Mouse (Mus musculus) neural tube, embryonic 11.5 days (tissue): ENCODE measurements around the gene Fam92b. TPM values are rescaled to one million over a fixed set of nuclear protein-coding genes. Genes with fewer than 3 reads are reported as not detected.

Experiments used
- ATAC-seq: fragments of 200-750 bp; cut with Nextera tagmentation; 2 replicates; pipeline ENCODE4 v1.8.0; 2017; ENCODE audit warnings: moderate number of reproducible peaks, mild to moderate bottlenecking, moderate TSS enrichment, moderate library complexity; ENCODE audit not compliant: insufficient read depth, low FRiP score, low TSS enrichment
- DNase-seq: peaks from one replicate; pipeline ENCODE4 v3.0.0-alpha.2; 2015; ENCODE audit warnings: low spot score
- H3K27ac ChIP-seq: fragments of 300-500 bp; sonication (generic); 2 replicates; pipeline ENCODE4 v1.5.1; 2014; ENCODE audit warnings: low read depth, mild to moderate bottlenecking, low read length
- H3K27me3 ChIP-seq: fragments of 300-500 bp; sonication (generic); 2 replicates; pipeline ENCODE4 v1.6.1; 2014; ENCODE audit warnings: mild to moderate bottlenecking, low read length, mixed read lengths; ENCODE audit not compliant: control insufficient read depth, insufficient read depth
- H3K36me3 ChIP-seq: fragments of 300-500 bp; sonication (generic); 2 replicates; pipeline ENCODE4 v1.6.1; 2014; ENCODE audit warnings: mild to moderate bottlenecking, low read length, moderate library complexity, mixed read lengths; ENCODE audit not compliant: control insufficient read depth, insufficient read depth
- H3K4me1 ChIP-seq: fragments of 300-500 bp; sonication (generic); 2 replicates; pipeline ENCODE4 v1.6.1; 2014; ENCODE audit warnings: low read length, mixed read lengths; ENCODE audit not compliant: control insufficient read depth, insufficient read depth
- H3K4me2 ChIP-seq: fragments of 300-500 bp; sonication (generic); 2 replicates; pipeline ENCODE4 v1.6.1; 2014; ENCODE audit warnings: low read depth, mild to moderate bottlenecking, moderate library complexity
- H3K4me3 ChIP-seq: fragments of 300-500 bp; sonication (generic); 2 replicates; pipeline ENCODE4 v1.5.1; 2014; ENCODE audit warnings: low read depth, low read length
- H3K9ac ChIP-seq: fragments of 300-500 bp; sonication (generic); 2 replicates; pipeline ENCODE4 v1.6.1; 2014; ENCODE audit warnings: mild to moderate bottlenecking, low read length
- H3K9me3 ChIP-seq: fragments of 300-500 bp; sonication (generic); 2 replicates; pipeline ENCODE4 v1.6.1; 2016; ENCODE audit warnings: low read length; ENCODE audit not compliant: control insufficient read depth
- WGBS: fragments of 180-500 bp; shearing (Covaris S2); extraction: QIAGEN DNeasy Blood & Tissue Kit; methylation state at CpG from one replicate; pipeline ENCODE4 v1.1.7; 2014; 5-methylcytosine and 5-hydroxymethylcytosine counted together
- polyA plus RNA-seq: library from polyadenylated mRNA; unstranded; fragments of >200 nt; fragmentation: Nextera tagmentation; extraction: Ambion mirVana; gene quantifications from 2 replicates; pipeline ENCODE4 v1.2.1, GENCODE M21; 2014

Fam92b gene
- polyA plus RNA-seq: 0.90 and 1.0 TPM in 2 replicates

- peak; percentile 93 for DNase-seq
- H3K9me3 ChIP-seq: no peaks in the 10 kb centered on the region
- H3K9ac ChIP-seq: peak within 1 kb of the TSS; percentile 26; the same call in 1 of the 2 replicates
- ATAC-seq: peak; percentile 88
- WGBS: under 1% methylated on average over 22 of the region's 26 CpGs
- H3K27ac ChIP-seq: peak within 1 kb of the TSS; percentile 74
- peak within 1 kb of the TSS; percentile 41 for H3K4me2 ChIP-seq
- peaks cover 34% of the 10 kb centered on the region for H3K4me1 ChIP-seq
- H3K4me3 ChIP-seq: no peak within 1 kb of the TSS
- peaks cover 9% of the 10 kb centered on the region; the same call in 1 of the 2 replicates for H3K27me3 ChIP-seq
- H3K36me3 ChIP-seq: no peaks in the 10 kb centered on the region
Observed at GRCm38 (mm10) chr8:120177318-120178123, at the start of gene Fam92b. Fam92b (minus strand) TSS chr8:120177466.

- ATAC-seq: peak; percentile 26; the same call in 1 of the 2 replicates
Observed at GRCm38 (mm10) chr8:120225421-120226151, 48.3 kb upstream of the Fam92b start.

GRCm38 (mm10) chr8:120224521-120225420, 47.5 kb upstream of the Fam92b start:
- DNase-seq (no peak), ATAC-seq (no peak)
- Histone ChIP-seq H3K27ac (0 out of 2 replicates have a peak overlapping the region, but pooled peaks have one; percentile 23), H3K9me3 (no peaks in the 10 kb centered on the region), H3K4me3 (no peak overlapping the region), H3K36me3 (no peaks in the 10 kb centered on the region), H3K9ac (peak overlapping the region; percentile 26; the same call in 1 of the 2 replicates), H3K4me1 (peaks cover 58% of the 10 kb centered on the region), H3K27me3 (no peaks in the 10 kb centered on the region), H3K4me2 (no peak overlapping the region)
- WGBS: 42% methylated on average over 10 of the region's 11 CpGs

More at GRCm38 (mm10) chr8:120225421-120226151, 48.3 kb upstream of the Fam92b start:
- Histone ChIP-seq H3K4me2 (no peak overlapping the region), H3K27me3 (no peaks in the 10 kb centered on the region), H3K9ac (no peak overlapping the region), H3K4me3 (no peak overlapping the region), H3K36me3 (no peaks in the 10 kb centered on the region), H3K4me1 (peaks cover 66% of the 10 kb centered on the region), H3K9me3 (no peaks in the 10 kb centered on the region), H3K27ac (0 out of 2 replicates have a peak overlapping the region, but pooled peaks have one; percentile 23)
- WGBS: 40% methylated on average over 10 of the region's 10 CpGs
- DNase-seq: peak; percentile 57

- Histone ChIP-seq H3K27ac (peak overlapping the region; percentile 46; the same call in 1 of the 2 replicates), H3K4me2 (no peak overlapping the region), H3K9me3 (no peaks in the 10 kb centered on the region), H3K4me3 (no peak overlapping the region), H3K27me3 (no peaks in the 10 kb centered on the region), H3K9ac (no peak overlapping the region), H3K4me1 (peaks cover 47% of the 10 kb centered on the region), H3K36me3 (no peaks in the 10 kb centered on the region)
- WGBS: 17% methylated on average over 11 of the region's 11 CpGs
- DNase-seq (no peak), ATAC-seq (no peak)
Observed at GRCm38 (mm10) chr8:120222548-120222947, 45.3 kb upstream of the Fam92b start.

GRCm38 (mm10) chr8:120216855-120217830, 39.9 kb upstream of the Fam92b start:
- DNase-seq (peak; percentile 67), ATAC-seq (peak; percentile 86)
- Histone ChIP-seq H3K36me3 (no peaks in the 10 kb centered on the region), H3K4me3 (no peak overlapping the region), H3K9ac (no peak overlapping the region), H3K4me2 (no peak overlapping the region), H3K9me3 (no peaks in the 10 kb centered on the region), H3K4me1 (peaks cover 26% of the 10 kb centered on the region), H3K27me3 (no peaks in the 10 kb centered on the region), H3K27ac (no peak overlapping the region)
- WGBS: 18% methylated on average over 13 of the region's 13 CpGs

GRCm38 (mm10) chr8:120215416-120216141, 38.3 kb upstream of the Fam92b start:
- Histone ChIP-seq H3K4me2 (no peak overlapping the region), H3K9me3 (no peaks in the 10 kb centered on the region), H3K27me3 (no peaks in the 10 kb centered on the region), H3K27ac (no peak overlapping the region), H3K4me1 (peaks cover 29% of the 10 kb centered on the region), H3K36me3 (no peaks in the 10 kb centered on the region), H3K4me3 (no peak overlapping the region), H3K9ac (peak overlapping the region; percentile 14; the same call in 1 of the 2 replicates)
- ATAC-seq (no peak), DNase-seq (no peak)
- WGBS: 39% methylated on average over 7 of the region's 7 CpGs

- Histone ChIP-seq H3K27me3 (no peaks in the 10 kb centered on the region), H3K4me3 (no peak overlapping the region), H3K4me2 (no peak overlapping the region), H3K9ac (no peak overlapping the region), H3K4me1 (peaks cover 32% of the 10 kb centered on the region), H3K9me3 (no peaks in the 10 kb centered on the region), H3K27ac (no peak overlapping the region), H3K36me3 (no peaks in the 10 kb centered on the region)
- WGBS: 68% methylated on average over 5 of the region's 5 CpGs
- DNase-seq (no peak), ATAC-seq (no peak)
Observed at GRCm38 (mm10) chr8:120213939-120214338, 36.7 kb upstream of the Fam92b start.
